Mouse (Mus musculus): ENCODE measurements around the gene Rnf141.

Gene Rnf141

DNA sequence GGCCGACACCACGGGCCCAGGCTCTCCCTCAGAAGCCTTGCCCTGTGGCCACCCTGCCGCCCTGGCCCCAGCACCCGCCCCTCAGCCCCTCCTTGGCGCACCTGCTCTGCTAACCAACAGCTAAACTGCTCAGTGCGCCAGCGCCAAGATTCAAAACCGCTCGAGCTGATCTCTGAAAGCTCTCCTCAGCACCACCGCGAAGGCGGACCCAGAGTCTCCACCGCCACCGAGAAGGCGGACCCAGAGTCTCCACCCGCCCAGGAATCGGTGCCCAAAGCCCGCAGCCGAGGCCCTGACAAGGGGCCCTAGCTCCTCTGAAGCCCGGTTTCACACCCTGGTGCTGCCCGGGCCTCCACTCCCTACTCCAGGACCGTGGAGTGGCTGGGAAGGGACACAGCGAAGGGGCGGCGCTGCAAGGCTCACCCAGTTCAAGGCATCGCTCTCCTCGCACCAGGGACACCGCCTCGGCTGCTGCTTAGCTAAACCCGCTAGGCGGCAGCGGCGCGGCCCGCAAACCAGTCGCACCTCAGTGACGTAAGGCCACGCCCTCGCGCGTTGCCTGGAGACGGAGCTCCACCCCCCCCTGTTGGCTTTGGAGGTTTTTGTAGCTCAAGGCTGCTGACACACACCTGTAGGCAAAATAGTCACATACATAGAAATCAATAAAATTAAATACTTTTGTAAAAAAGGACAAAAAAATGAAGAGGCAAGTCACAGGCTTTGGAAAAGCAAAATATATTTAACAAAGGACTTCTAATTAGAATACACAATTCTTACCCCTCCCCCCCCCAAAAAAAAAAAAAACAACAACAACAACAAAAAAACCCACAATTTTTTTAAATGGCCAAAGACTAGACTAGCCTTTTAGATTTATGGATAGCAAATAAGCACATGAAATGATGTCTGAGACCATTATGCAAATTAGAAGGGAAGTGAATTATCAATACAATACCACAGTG, at the start of gene Rnf141:
TSS of gene Rnf141 (minus strand) at position 542 of the 959 bp plus-strand sequence.
- DNase-seq (ENCODE audit: extremely low spot score, low spot score): peak; percentile 96

DNA sequence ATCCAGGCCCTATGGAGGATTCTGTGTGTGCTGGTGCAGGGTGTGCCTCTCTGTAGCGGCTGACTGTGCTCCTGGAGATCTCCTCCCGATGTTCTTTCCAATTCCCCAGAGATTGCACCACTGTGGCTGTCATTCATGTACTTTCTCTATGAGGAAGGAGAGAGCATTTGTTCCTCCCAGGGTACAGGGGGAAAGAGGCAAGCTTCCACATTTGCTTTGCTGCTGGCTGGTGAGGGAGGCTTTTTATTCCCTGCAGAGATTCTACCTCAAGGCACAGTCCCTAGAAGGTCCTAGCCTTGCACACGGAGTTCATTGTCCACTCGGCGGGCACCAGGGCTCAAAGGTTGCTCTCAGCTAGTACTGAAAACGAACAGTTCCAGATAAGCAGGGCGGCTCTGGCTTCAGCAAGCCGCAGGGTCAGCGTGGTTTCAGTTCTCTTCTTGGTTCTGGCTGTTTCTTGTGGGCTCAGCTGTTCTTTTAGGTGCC, 47.3 kb upstream of the Rnf141 start:
- DNase-seq (ENCODE audit: extremely low spot score, low spot score): no peak

DNA sequence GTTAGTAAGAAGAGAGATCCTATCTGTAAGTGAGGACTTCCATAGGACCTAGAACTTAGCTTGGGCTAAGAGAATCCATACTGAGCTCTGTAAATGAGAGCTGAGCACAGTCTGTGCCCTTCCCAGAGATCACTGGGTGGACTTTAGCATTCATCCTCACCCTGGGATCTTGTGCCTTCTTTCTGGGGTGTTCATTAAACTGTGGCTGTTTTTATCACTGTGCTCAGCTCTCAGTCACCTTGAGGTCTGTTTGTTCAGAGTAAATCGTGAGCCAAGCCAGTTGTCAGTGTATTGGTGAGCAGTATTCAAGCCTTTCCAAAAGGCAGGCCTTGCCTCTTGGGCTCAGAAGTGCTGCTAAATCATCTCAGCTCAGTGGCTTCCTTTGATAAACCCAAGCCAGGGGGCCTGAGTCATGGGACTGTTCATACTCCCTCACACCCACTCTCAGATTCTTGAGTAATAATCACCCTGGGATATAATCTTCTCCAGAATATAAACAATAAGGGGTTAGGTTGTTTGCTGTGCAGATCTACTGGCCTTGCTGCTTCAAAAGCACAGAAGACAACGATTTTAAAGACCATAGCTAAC, 37.6 kb upstream of the Rnf141 start:
- no peak for DNase-seq (ENCODE audit: extremely low spot score, low spot score)

DNA sequence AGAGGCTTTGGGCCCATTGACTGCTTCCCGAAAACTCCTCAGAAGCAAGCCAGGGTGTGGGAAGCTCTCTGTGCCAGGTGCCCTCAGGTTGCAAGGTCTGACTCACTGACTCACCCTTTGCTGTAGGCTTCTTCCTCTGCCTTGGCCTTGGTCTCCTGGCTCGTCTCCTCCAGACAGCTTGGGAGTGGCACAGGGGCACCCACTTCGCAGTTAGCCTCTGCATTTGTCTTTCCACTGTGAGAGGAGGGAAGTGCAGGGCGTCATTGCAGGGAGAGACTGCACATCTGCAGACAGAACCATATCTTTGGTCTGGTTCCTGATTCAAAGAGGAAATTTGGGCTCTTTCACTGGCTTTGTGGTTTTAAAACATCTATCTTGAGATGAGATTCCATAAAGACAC, 33.8 kb upstream of the Rnf141 start:
- no peak for DNase-seq (ENCODE audit: extremely low spot score, low spot score)

DNA sequence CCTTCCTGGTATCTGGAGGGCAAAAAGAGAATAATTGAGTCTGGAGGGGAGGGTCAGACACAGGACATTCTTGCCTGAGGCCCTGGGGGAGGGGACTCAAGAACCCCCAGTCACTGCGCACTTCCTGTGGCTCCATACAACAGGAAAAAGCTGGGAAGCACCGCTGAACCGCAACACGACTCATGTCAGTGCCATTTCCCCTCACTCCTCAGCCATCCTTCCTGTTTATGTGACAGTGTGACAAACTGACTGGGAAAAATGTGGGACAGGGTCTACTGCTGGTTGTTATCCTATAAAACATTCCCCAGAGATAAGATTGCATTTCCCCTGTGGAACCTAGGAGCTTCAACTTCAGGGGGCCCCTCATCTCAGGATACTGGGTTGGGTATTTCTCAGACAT, 32.7 kb upstream of the Rnf141 start:
- no peak for DNase-seq (ENCODE audit: extremely low spot score, low spot score)

DNA sequence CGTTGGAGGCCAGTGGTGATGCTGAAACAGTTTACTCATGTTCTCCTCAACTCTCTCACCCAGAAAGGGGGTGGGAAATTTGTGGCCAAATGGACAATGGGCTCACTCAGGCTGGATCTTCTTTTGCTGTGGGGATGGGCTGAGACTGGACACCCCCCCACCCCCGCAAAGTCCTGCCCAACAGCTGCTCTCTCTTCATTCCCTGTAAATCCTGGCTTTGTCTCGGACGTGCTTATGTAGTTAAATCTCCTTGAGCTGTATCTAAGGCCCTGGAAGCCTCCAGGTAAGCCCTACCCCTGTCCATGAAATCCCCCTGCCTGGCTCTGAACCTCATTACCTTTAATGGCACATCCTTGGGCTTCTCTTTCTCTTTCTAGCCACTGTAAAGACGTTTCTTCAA, 24.6 kb upstream of the Rnf141 start:
- DNase-seq (ENCODE audit: extremely low spot score, low spot score): no peak

GRCm38 (mm10) chr7:110867116-110867515, 22.9 kb upstream of the Rnf141 start:
- DNase-seq (ENCODE audit: extremely low spot score, low spot score): no peak

- no peak for DNase-seq (ENCODE audit: extremely low spot score, low spot score)
Observed at GRCm38 (mm10) chr7:110866021-110866420, 21.8 kb upstream of the Rnf141 start.

- no peak for DNase-seq (ENCODE audit: extremely low spot score, low spot score)
Observed at GRCm38 (mm10) chr7:110865570-110865969, 21.3 kb upstream of the Rnf141 start.

GRCm38 (mm10) chr7:110865038-110865437, 20.8 kb upstream of the Rnf141 start:
- peak; percentile 26 for DNase-seq (ENCODE audit: extremely low spot score, low spot score)

DNA sequence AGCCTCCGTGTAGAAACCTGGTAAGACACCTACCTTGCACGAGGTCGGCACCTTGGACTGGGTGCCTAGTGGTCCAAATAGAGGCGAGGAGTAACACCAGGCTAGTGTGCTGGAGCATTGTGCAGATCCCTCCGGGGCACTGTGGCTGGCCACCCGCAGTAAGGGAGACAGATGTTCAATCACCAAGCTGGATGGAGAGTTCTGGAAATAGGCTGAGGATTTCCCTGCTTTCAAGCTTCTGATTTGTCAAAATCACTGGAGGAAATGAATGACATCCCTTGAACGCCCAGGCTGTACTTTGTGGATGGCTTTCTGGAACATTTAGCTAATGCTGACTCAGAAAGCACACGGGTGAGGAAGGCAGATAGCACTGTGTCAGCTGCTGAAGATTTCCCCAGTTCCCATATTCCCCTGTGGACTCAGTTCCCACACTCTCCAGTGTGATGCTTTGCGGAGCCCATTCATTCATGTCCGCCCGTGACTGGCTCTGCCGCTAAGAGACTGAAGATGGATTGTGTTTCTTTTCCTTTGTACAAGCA, 18.6 kb upstream of the Rnf141 start, which contains the start of gene Lyve1:
TSS of gene Lyve1 (minus strand) at position 489 of the 539 bp plus-strand sequence.
- DNase-seq (ENCODE audit: extremely low spot score, low spot score): no peak

- DNase-seq (ENCODE audit: extremely low spot score, low spot score): no peak
Observed at GRCm38 (mm10) chr7:110860129-110860528, 15.9 kb upstream of the Rnf141 start.

DNA sequence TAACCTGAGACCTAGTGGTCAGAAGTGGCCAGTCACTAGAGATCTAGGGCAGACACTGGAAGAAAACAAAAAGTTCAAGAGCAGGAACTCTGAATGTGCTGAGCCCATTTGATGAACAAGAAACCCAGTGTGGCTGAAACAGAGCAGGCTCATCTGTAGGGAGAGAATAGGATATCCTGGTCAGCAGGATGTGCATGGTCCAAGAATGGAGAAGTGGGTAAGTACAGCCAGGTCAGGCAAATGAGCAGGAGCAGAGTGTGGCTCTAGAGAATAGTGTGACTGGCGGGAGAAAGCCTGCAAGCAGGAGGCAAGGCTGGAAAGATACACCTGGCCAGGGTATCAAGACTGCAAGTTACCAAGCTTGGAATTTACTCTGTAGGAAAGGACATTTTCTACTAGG, 11.3 kb upstream of the Rnf141 start:
- DNase-seq (ENCODE audit: extremely low spot score, low spot score): no peak

- no peak for DNase-seq (ENCODE audit: extremely low spot score, low spot score)
Observed at GRCm38 (mm10) chr7:110854927-110855546, 10.8 kb upstream of the Rnf141 start.

DNA sequence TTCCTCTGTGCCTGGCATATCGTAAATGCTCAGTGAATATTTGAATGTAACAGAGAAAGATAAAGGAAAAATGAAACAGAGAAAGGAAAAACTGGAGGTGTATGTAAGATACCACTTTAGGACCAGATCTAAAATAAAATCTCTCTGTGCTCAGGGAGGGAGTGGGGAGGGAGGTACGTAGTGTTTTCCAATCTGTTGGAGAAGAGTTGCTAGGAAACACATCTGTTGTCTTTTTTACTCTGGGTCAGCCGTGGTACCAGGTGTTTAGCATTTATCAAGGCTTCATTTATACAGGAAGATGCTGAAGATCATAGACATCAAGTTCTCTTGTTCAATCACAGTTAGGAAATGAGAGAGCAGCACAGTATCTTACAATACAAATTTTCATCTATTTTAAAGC, 10.3 kb upstream of the Rnf141 start:
- no peak for DNase-seq (ENCODE audit: extremely low spot score, low spot score)

DNA sequence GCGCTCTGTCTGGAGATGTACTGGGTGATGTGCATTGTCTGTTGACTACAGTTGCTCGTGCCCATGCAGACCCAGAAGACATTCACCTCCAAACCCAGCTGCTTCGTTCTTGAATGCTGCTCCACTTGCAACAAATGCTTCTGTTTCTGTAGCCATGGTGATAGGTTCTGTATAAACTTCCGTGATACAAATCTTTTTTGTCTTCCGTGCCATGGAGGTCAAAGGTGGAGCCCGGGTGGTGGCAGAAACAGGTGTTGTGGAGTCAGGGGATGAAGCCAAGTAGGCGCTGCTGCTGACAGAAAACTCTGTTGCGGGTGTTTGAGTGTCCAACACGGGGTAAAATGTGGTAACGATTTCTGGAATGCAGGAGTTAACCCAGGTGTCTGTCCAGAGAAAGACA, 9.4 kb upstream of the Rnf141 start:
- DNase-seq (ENCODE audit: extremely low spot score, low spot score): no peak

- DNase-seq (ENCODE audit: extremely low spot score, low spot score): no peak
Observed at GRCm38 (mm10) chr7:110851541-110852203, 7.4 kb upstream of the Rnf141 start.

- DNase-seq (ENCODE audit: extremely low spot score, low spot score): no peak
Observed at GRCm38 (mm10) chr7:110848371-110848770, 4.1 kb upstream of the Rnf141 start.

DNA sequence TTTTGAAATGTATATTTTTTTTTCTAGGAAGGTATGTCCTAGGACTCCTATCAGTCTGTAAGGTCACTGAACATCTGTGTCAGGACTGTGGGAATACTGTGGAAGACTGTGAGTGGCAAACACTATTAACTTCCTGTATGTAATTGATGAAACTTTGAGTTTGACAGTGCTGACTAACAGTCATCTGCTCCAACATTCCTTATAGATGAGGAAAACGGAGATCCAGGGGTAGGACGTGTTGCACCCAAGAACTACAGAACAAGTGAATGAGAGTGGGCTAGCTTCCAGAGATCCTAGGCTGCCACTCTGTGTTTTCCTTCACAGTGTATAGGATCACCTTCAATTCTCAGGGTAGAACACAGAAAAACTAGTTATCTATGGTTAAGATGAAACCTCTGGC, 3.1 kb upstream of the Rnf141 start:
- DNase-seq (ENCODE audit: extremely low spot score, low spot score): no peak

DNA sequence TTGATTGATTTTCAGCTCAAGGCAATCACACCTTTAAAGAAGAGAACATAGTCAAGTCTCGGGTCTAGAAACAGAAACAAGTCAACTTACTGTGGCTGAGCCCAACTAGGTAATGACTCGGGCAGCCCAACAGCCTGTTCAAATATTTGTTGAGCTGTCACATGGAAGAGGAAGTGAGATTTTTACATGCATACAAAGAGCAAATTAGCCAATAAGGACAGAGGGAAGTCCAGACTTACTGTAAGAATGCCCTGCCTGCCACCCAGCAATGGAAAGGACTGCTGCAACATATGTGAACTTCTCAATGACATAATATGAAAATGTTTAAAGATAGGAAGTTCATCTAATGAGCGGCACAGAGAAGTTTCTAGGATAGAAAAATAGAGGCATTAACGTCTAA, 3.9 kb downstream of the Rnf141 start:
- DNase-seq (ENCODE audit: extremely low spot score, low spot score): no peak

DNA sequence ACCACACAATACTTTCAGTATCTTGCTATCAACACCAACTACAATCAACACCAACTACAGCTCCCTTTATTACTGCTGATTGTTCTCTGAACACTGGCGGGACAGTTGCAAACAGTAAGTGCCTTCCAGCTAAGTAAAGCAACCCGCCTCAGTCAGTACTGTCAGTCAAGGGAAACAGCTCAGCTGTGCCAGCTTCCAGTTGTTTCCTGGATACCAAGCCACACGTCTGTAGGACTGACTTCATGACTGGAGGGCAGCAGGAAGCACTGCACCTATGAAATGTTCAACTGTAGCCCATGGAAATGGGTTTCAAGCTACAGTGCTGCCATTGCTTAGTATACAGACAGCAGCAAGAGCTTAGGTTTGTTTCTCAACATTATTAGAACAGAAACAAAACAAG, 9.7 kb downstream of the Rnf141 start:
- no peak for DNase-seq (ENCODE audit: extremely low spot score, low spot score)
